Mouse (Mus musculus): Measurements from ENCODE around the gene Ngfr. TPM values are rescaled to one million over a fixed set of nuclear protein-coding genes. Genes with fewer than 3 reads are reported as not detected.
A peak's percentile ranks its signal among the peaks of the same experiment; 100 is the strongest.

The Ngfr gene
- total and polyA plus RNA-seq, 3 experiments, result not detected

DNA sequence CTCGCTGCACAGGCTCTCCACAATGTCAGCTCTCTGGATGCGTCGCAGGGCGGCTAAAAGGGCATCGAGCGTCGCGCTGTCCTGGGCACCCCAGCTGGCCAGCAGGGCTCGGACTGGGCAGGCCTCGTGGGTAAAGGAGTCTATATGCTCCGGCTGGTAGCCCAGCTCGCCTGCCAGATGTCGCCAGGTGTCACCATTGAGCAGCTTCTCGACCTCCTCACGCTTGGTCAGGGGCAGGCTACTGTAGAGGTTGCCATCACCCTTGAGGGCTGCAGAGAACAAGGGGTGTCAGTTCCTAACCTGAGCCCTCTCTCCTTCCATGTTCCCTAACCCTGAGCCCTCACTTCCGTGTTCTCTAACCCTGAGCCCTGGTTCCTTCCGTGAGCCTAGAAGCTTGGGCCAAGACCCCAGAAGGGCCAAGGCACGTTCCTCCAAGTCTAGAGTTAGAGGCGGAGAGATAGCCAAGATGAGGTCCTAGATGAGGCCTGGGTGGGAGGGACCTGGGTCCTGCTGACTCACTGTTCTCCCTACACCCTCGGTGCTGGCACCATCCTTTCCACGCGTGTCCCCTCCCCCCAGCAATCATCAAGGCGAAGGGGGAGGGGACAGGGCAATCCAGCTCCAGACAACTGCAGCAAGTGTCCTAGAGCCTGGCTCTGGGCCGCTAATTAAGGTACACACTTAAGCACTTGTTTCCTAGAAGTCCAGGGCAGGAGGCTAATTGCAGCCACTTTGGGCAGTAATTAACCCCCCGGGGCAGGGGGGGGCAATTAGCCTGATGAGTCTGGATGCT is 16.5 kb downstream of the Ngfr start:
- H3K4me3 ChIP-seq (ENCODE audit: control insufficient read depth in 1 of 2, insufficient read depth in 1 of 2, low read depth in 2 of 2, low read length in 2 of 2), result no peak overlapping the region

DNA sequence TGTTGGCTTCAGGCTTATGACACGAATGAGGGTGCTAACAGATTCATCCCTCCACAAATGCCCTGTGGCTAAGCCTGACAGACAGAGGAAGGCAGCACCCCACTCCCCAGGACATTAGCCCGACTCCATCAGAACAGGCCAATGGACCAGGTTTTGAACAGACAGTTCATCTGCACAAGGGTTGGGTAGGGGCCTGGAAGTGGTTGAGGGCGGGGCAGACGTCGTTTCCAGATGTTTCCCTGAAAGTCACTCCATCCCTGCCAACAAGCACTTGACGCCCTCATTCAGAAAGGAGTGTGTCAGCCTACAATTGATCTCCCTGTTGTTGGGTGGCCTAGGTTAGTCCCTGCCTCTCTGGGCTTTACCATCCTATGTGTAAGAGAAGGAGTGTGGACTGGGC is 17.6 kb downstream of the Ngfr start:
- H3K27me3 ChIP-seq (ENCODE audit: control insufficient read depth in 1 of 2, insufficient read depth in 2 of 2, low read length in 2 of 2), result peaks cover 2 to 4% of the 10 kb centered on the region in 2 experiments; a peak in 3 of 4 replicates
- DNase-seq (ENCODE audit: low read depth, low spot score), result no peak

More for the DNA sequence above, 16.5 kb downstream of the Ngfr start:
- Histone ChIP-seq H3K79me2 (ENCODE audit: control insufficient read depth, insufficient read depth, low read length, poor library complexity) (no peaks in the 10 kb centered on the region), H3K9ac (ENCODE audit: control insufficient read depth, low read depth, low read length, poor library complexity, severe bottlenecking) (no peak overlapping the region), H3K4me1 (ENCODE audit: control insufficient read depth in 1 of 2, insufficient read depth in 2 of 2, low read length in 2 of 2) (no peaks in the 10 kb centered on the region), H3K36me3 (ENCODE audit: control insufficient read depth in 1 of 2, insufficient read depth in 2 of 2, low read length in 2 of 2) (no peaks in the 10 kb centered on the region), H3K27ac (ENCODE audit: control insufficient read depth, low read depth, low read length) (no peak overlapping the region), H3K27me3 (ENCODE audit: control insufficient read depth in 1 of 2, insufficient read depth in 2 of 2, low read length in 2 of 2) (peaks cover 2 to 4% of the 10 kb centered on the region in 2 experiments; a peak in 3 of 4 replicates), H3K9me3 (replicated peaks; ENCODE audit: insufficient read depth, low read length) (no peaks in the 10 kb centered on the region)
- peak in 2 of 3 experiments; percentile 7 to 33; a peak in 3 of 6 replicates for TF ChIP-seq CTCF (IDR thresholded peaks at IDR 0.05 in 2 of 3, conservative IDR thresholded peaks at IDR 0.05 in 1 of 3; ENCODE audit: control insufficient read depth in 1 of 3, insufficient read depth in 1 of 3, low read depth in 2 of 3, low read length in 3 of 3, poor library complexity in 1 of 3, severe bottlenecking in 1 of 3)
- 0 out of 2 replicates have a peak, but pooled peaks have one; percentile 8 for TF ChIP-seq SMC3 (IDR thresholded peaks at IDR 0.05; ENCODE audit: low read depth, low read length)
- no peak for TF ChIP-seq MYB (IDR thresholded peaks at IDR 0.05; ENCODE audit: low read depth, low read length)
- DNase-seq (ENCODE audit: low read depth, low spot score), result peak; percentile 23

DNA sequence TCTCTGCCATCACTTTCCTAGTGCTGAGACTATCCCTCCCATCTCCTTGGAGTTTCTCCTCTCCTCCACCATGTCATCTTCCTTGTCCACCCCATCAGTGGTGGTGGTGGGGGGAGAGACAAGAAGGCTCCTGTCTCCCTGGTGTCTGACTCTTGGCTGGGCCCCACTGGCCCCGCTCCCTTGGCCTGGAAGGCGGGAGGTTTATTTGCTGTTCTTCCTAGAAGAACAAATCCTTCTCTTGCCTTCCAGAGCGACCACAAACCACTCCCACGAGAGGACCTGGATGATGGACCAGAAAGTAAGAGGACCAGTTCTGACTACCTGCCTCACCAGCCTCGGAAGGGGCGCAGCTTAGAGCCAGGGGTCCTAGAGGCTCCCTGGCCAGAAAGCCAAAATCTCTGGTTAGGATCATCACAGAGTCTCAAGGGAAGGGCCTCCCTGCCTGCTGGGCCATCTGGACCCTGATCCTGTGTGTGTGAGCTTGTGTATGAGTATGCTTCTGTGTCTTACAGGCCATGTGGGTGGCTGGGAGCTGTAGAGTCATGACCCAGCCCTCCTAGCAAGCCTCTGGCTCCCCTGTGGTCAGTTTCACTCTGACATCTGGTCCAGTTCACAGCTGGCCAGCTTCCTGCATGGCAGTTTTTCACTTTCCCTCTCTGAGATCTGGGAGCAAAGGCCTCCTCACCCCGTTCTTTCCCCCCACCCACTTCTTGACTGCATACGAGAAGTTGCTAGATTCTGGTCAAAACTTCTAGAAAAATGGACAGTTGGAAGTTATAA is 19.4 kb downstream of the Ngfr start:
- no peaks in the 10 kb centered on the region for H3K9me3 ChIP-seq (replicated peaks; ENCODE audit: insufficient read depth, low read length)
- DNase-seq (ENCODE audit: low read depth, low spot score), result no peak
- no peak overlapping the region for H3K27ac ChIP-seq (ENCODE audit: control insufficient read depth, low read depth, low read length)
- H3K4me3 ChIP-seq (ENCODE audit: control insufficient read depth in 1 of 2, insufficient read depth in 1 of 2, low read depth in 2 of 2, low read length in 2 of 2), result no peak overlapping the region
- H3K4me1 ChIP-seq (ENCODE audit: control insufficient read depth in 1 of 2, insufficient read depth in 2 of 2, low read length in 2 of 2), result no peaks in the 10 kb centered on the region
- peaks cover 2 to 4% of the 10 kb centered on the region in 2 experiments; a peak in 2 of 4 replicates for H3K27me3 ChIP-seq (ENCODE audit: control insufficient read depth in 1 of 2, insufficient read depth in 2 of 2, low read length in 2 of 2)
- no peaks in the 10 kb centered on the region for H3K36me3 ChIP-seq (ENCODE audit: control insufficient read depth in 1 of 2, insufficient read depth in 2 of 2, low read length in 2 of 2)
- no peaks in the 10 kb centered on the region for H3K79me2 ChIP-seq (ENCODE audit: control insufficient read depth, insufficient read depth, low read length, poor library complexity)
- no peak overlapping the region for H3K9ac ChIP-seq (ENCODE audit: control insufficient read depth, low read depth, low read length, poor library complexity, severe bottlenecking)
- no peak for TF ChIP-seq JUND (IDR thresholded peaks at IDR 0.05; ENCODE audit: low read depth, low read length)
- no peak for TF ChIP-seq MAX (IDR thresholded peaks at IDR 0.05; ENCODE audit: low read length)
- no peak for TF ChIP-seq MYB (IDR thresholded peaks at IDR 0.05; ENCODE audit: low read depth, low read length)
- no peak for TF ChIP-seq USF1 (IDR thresholded peaks at IDR 0.05; ENCODE audit: low read depth, low read length)
- TF ChIP-seq ZMIZ1 (IDR thresholded peaks at IDR 0.05; ENCODE audit: low read depth, low read length), result no peak
- no peak for TF ChIP-seq SMC3 (IDR thresholded peaks at IDR 0.05; ENCODE audit: low read depth, low read length)
- TF ChIP-seq UBTF (IDR thresholded peaks at IDR 0.05; ENCODE audit: borderline replicate concordance, insufficient read depth, low read depth, low read length), result no peak
- no peak for TF ChIP-seq MYC (IDR thresholded peaks at IDR 0.05; ENCODE audit: low read depth, low read length)
- TF ChIP-seq EP300 (IDR thresholded peaks at IDR 0.05; ENCODE audit: low read depth in 1 of 2, low read length in 2 of 2), result no peak
- TF ChIP-seq E2F4 (IDR thresholded peaks at IDR 0.05; ENCODE audit: borderline replicate concordance, low read depth, low read length), result no peak
- no peak for TF ChIP-seq CTCF (IDR thresholded peaks at IDR 0.05 in 2 of 3, conservative IDR thresholded peaks at IDR 0.05 in 1 of 3; ENCODE audit: control insufficient read depth in 1 of 3, insufficient read depth in 1 of 3, low read depth in 2 of 3, low read length in 3 of 3, poor library complexity in 1 of 3, severe bottlenecking in 1 of 3)
- no peak for TF ChIP-seq RAD21 (IDR thresholded peaks at IDR 0.05; ENCODE audit: low read depth, low read length)
- no peak for TF ChIP-seq ZKSCAN1 (IDR thresholded peaks at IDR 0.05; ENCODE audit: low read depth, low read length)
- no peak for TF ChIP-seq MEF2A (IDR thresholded peaks at IDR 0.05; ENCODE audit: extremely low read depth, insufficient replicate concordance, low read depth, low read length, poor library complexity, severe bottlenecking)
- TF ChIP-seq CHD2 (IDR thresholded peaks at IDR 0.05; ENCODE audit: low read length), result no peak

More for the DNA sequence above, 17.6 kb downstream of the Ngfr start:
- Histone ChIP-seq H3K9me3 (replicated peaks; ENCODE audit: insufficient read depth, low read length) (no peaks in the 10 kb centered on the region), H3K9ac (ENCODE audit: control insufficient read depth, low read depth, low read length, poor library complexity, severe bottlenecking) (no peak overlapping the region), H3K27ac (ENCODE audit: control insufficient read depth, low read depth, low read length) (no peak overlapping the region), H3K4me3 (ENCODE audit: control insufficient read depth in 1 of 2, insufficient read depth in 1 of 2, low read depth in 2 of 2, low read length in 2 of 2) (no peak overlapping the region), H3K79me2 (ENCODE audit: control insufficient read depth, insufficient read depth, low read length, poor library complexity) (no peaks in the 10 kb centered on the region), H3K4me1 (ENCODE audit: control insufficient read depth in 1 of 2, insufficient read depth in 2 of 2, low read length in 2 of 2) (no peaks in the 10 kb centered on the region), H3K36me3 (ENCODE audit: control insufficient read depth in 1 of 2, insufficient read depth in 2 of 2, low read length in 2 of 2) (no peaks in the 10 kb centered on the region)
- TF ChIP-seq CTCF (IDR thresholded peaks at IDR 0.05 in 2 of 3, conservative IDR thresholded peaks at IDR 0.05 in 1 of 3; ENCODE audit: control insufficient read depth in 1 of 3, insufficient read depth in 1 of 3, low read depth in 2 of 3, low read length in 3 of 3, poor library complexity in 1 of 3, severe bottlenecking in 1 of 3) (no peak), KAT2A (conservative IDR thresholded peaks at IDR 0.05; ENCODE audit: low read depth, low read length) (no peak), MYC (IDR thresholded peaks at IDR 0.05; ENCODE audit: low read depth, low read length) (no peak), SMC3 (IDR thresholded peaks at IDR 0.05; ENCODE audit: low read depth, low read length) (no peak), UBTF (IDR thresholded peaks at IDR 0.05; ENCODE audit: borderline replicate concordance, insufficient read depth, low read depth, low read length) (no peak), MAX (IDR thresholded peaks at IDR 0.05; ENCODE audit: low read length) (no peak), POLR2AphosphoS5 (IDR thresholded peaks at IDR 0.05; ENCODE audit: borderline replicate concordance, low read depth, low read length) (no peak), RCOR1 (IDR thresholded peaks at IDR 0.05; ENCODE audit: low read depth, low read length) (no peak), ETS1 (IDR thresholded peaks at IDR 0.05; ENCODE audit: low read depth, low read length) (no peak), EP300 (IDR thresholded peaks at IDR 0.05; ENCODE audit: low read depth in 1 of 2, low read length in 2 of 2) (no peak), HCFC1 (IDR thresholded peaks at IDR 0.05; ENCODE audit: low read depth, low read length) (no peak), CHD1 (IDR thresholded peaks at IDR 0.05; ENCODE audit: low read depth, low read length) (no peak), TBP (IDR thresholded peaks at IDR 0.05; ENCODE audit: low read depth, low read length) (no peak), GABPA (IDR thresholded peaks at IDR 0.05; ENCODE audit: low read depth, low read length) (no peak), GATA1 (IDR thresholded peaks at IDR 0.05; ENCODE audit: low read depth, low read length) (no peak), NRF1 (IDR thresholded peaks at IDR 0.05; ENCODE audit: insufficient read depth, low read depth, low read length, poor library complexity, severe bottlenecking) (no peak)
